Mouse (Mus musculus) limb, embryonic 10.5 days (tissue): ENCODE data around the gene Casc4. TPM values are rescaled to one million over a fixed set of nuclear protein-coding genes. Genes with fewer than 3 reads are reported as not detected.
"Not testable (repeated sequence)": the region's sequence is repeated elsewhere in the genome, so short reads cannot be mapped to it uniquely, and the experiment has no call there.

ENCODE experiments used
- DNase-seq: peaks from one replicate; pipeline ENCODE4 v3.0.0-alpha.2; 2017; ENCODE audit warnings: low spot score
- H3K27ac ChIP-seq: fragments of 300-500 bp; sonication (generic); 2 replicates; pipeline ENCODE4 v1.5.1; 2016; ENCODE audit warnings: mild to moderate bottlenecking
- H3K27me3 ChIP-seq: fragments of 300-500 bp; sonication (generic); 2 replicates; pipeline ENCODE4 v1.6.1; 2016; ENCODE audit warnings: low read depth, mild to moderate bottlenecking; ENCODE audit not compliant: poor library complexity, severe bottlenecking
- H3K36me3 ChIP-seq: fragments of 300-500 bp; sonication (generic); 2 replicates; pipeline ENCODE4 v1.6.1; 2016; ENCODE audit warnings: mild to moderate bottlenecking, moderate library complexity
- H3K4me1 ChIP-seq: fragments of 300-500 bp; sonication (generic); 2 replicates; pipeline ENCODE4 v1.6.1; 2016
- H3K4me3 ChIP-seq: fragments of 300-500 bp; sonication (generic); 2 replicates; pipeline ENCODE4 v1.5.1; 2016; ENCODE audit warnings: mild to moderate bottlenecking, moderate library complexity
- H3K9me3 ChIP-seq: fragments of 300-500 bp; sonication (generic); replicated peaks from 2 replicates; pipeline ENCODE4 v1.6.1; 2016; ENCODE audit warnings: mild to moderate bottlenecking
- WGBS: fragments of 180-500 bp; shearing (Covaris S2); methylation state at CpG from one replicate; pipeline ENCODE4 v1.1.7; 2016; 5-methylcytosine and 5-hydroxymethylcytosine counted together
- polyA plus RNA-seq: library from polyadenylated mRNA; unstranded; fragments of >200 nt; fragmentation: Nextera tagmentation; extraction: Ambion mirVana; gene quantifications from 2 replicates; pipeline ENCODE4 v1.2.1, GENCODE M21; 2016

The Casc4 gene
- polyA plus RNA-seq, 1 experiment from 2014 or later = 17.7 TPM

DNA sequence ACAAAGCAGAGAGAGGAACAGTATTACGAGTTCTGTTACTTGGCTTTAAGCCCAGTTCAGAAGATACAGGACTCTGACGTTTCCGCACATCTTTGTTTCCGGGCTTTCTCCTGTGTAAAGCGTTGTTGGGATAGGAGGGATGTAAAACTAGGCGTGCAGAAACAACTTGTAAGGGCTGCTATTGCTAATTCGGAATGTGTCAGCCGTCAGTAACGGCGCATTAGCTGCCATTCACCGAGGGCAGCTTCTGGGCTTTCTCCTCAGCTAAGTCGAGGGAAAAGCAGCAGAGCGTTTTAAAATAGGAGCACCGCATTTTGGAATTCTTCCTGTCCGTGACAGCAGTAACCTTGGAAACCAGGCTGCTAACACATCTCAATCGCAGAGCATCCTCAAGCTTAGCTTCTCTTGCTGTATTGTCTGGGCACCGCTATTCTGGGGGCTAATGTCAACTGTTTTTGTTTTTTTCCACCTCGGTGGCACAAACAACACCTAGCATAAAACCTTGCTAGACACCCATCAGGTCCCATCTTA is 634 bp upstream of the Casc4 start:
- Histone ChIP-seq H3K4me3 (peak overlapping the region; percentile 87), H3K36me3 (peaks cover 7% of the 10 kb centered on the region), H3K9me3 (no peaks in the 10 kb centered on the region), H3K27ac (peak overlapping the region; percentile 91), H3K27me3 (no peaks in the 10 kb centered on the region), H3K4me1 (peaks cover 22% of the 10 kb centered on the region)
- no peak for DNase-seq
- 5% methylated on average over 18 of the region's 18 CpGs for WGBS

DNA sequence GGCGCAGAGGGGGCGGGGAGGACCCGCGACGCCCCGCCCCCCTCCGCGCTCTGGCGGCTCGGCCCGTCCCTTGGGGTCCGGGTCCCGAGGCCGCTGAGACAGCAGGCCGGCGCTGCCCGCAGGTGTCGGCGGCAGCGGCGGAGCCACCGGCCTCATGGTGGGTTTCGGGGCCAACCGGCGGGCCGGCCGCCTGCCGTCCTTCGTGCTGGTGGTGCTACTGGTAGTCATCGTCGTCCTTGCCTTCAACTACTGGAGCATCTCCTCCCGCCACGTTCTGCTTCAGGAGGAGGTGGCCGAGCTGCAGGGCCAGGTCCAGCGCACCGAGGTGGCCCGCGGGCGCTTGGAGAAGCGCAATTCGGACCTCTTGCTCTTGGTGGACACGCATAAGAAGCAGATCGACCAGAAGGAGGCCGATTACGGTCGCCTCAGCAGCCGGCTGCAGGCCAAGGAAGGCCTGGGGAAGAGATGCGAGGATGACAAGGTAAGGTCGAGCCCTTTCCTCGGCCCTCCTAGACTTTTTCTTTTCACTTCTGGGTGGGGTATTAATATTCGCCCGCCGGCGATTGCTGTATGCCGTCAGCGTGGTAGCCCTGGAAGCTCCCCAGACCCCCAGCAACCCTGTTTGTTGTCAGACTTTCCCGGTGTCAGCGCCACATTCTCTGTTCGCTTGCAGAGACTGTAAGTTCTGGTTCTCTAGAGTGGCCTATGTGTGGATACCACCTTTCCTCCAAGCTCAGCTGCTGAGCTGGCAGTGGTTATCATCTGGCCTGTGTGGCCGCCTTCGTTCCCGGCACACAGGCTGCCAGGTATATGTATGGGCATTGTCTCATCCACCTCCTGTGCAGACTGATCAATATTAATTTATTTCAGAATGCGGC is 520 bp downstream of the Casc4 start:
- 1% methylated on average over 59 of the region's 63 CpGs for WGBS
- Histone ChIP-seq H3K36me3 (peaks cover 7% of the 10 kb centered on the region), H3K9me3 (no peaks in the 10 kb centered on the region), H3K4me3 (peak overlapping the region; percentile 87), H3K27me3 (no peaks in the 10 kb centered on the region), H3K27ac (peak overlapping the region; percentile 91), H3K4me1 (peaks cover 22% of the 10 kb centered on the region)
- DNase-seq = no peak

DNA sequence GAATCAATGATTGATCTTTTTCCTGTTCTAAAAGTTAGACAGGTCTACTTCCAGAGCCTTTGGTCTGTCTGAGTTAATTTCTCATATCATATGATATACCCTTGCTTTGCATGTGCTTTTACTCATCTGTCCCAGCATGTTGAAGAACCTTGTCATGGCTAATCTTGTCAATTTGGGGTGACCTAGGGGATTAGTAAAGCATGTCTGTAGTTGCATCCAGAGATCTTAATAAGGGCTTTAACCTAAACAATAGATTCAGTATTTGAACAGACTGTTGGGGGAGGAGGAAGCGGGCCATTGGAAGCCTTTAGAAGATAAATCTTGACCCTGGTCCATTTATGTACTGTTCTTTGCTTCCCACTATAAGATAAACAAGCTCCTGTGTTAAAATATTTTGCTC is 12.7 kb downstream of the Casc4 start:
- peaks cover 4% of the 10 kb centered on the region; the same call in 1 of the 2 replicates for H3K36me3 ChIP-seq
- H3K27me3 ChIP-seq = no peaks in the 10 kb centered on the region
- H3K27ac ChIP-seq = no peak overlapping the region
- whole genome bisulfite sequencing = 93% methylated on average over 1 of the region's 1 CpGs
- DNase-seq = no peak
- no peaks in the 10 kb centered on the region for H3K9me3 ChIP-seq
- no peaks in the 10 kb centered on the region for H3K4me1 ChIP-seq
- H3K4me3 ChIP-seq = no peak overlapping the region

DNA sequence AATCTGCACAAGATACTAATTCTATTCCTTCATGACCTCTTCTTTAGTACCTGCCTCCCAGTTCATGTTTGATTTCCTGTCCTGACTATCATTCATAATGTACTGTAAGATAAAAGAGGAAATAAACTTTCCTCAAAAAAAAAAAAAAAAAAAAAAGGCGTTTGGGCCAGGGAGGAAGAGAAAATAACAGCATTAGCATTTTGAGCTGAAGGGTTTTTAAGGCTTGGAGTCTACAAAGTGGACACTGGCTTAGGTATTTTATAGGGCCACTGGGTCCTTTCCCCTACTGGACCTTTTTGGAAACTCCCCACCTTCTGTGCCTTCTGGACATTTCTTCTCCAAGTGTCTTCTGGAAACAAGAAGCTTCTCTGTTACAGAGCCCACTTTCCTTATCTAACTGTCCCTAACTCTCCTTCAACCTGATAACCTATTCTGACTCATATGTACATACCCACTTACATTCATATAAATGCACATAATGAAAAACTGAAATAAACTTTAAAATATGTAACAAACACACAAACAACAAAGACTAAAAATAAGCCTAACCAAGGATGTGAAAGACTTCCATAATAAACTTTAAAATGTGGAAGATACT is 18.8 kb downstream of the Casc4 start:
- Histone ChIP-seq H3K9me3 (no peaks in the 10 kb centered on the region), H3K4me3 (no peak overlapping the region), H3K27ac (no peak overlapping the region), H3K27me3 (no peaks in the 10 kb centered on the region), H3K36me3 (peaks cover 4% of the 10 kb centered on the region; the same call in 1 of the 2 replicates), H3K4me1 (no peaks in the 10 kb centered on the region)
- WGBS = 94% methylated on average over 1 of the region's 1 CpGs
- no peak for DNase-seq

DNA sequence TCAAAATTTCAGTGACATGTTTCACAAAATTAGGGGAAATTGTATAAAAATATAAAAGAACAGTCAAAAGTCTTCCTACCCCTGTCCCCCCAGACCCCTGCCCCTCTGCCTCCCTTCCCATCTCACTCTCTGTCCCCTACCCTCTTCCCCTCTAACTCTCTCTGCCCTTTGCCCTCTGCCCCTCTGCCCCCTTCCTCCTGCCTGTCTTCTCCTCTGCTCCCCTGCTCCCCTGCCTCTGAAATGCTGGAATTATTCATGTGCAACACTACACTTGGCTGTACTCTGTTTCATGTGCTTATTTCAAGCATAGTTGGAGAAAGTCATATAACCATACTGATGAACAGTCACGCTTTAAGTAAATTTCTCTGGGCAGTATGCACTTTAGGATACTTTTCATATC is 19.6 kb downstream of the Casc4 start:
- 96% methylated on average over 1 of the region's 1 CpGs for WGBS
- Histone ChIP-seq H3K27ac (no peak overlapping the region), H3K36me3 (no peaks in the 10 kb centered on the region), H3K4me1 (no peaks in the 10 kb centered on the region), H3K4me3 (no peak overlapping the region), H3K9me3 (no peaks in the 10 kb centered on the region), H3K27me3 (no peaks in the 10 kb centered on the region)
- DNase-seq = no peak

DNA sequence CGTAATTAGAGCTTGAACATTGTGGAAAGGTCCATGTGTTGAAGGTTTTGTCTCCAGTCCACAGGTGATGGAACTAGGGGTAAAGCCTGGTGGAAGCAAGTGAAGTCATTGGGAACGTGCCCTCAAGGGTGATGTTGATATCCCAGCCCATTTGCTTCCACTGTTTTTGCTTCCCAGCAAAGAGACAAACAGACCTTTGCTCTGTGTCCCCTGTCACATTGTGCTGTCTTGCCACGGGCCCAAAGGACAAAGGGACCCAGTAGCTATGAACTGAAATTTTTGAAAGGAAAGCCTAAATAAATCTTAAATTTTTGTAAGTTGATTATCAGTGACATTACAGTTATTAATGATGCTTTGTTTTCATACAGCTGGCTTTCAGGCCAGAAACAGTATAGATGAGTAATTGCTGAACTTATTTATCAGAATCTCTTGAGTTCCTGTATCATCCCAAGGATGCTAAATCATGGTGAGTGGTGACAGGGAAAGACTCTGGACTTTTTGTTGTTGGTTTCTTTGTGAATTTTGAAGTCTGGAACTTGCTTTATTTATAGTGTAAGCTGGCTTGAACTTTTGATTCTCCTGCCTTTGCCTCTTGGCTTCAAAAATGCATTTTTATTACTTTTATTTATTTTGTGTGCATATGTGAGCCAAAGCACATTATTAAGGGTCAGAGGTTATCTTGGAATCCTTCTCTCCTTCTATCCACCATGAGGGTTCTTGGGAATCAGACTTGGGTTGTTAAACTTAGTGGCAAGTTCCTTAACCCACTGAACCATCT is 22.1 kb downstream of the Casc4 start:
- 89% methylated on average over 3 of the region's 3 CpGs for WGBS
- H3K9me3 ChIP-seq = no peaks in the 10 kb centered on the region

DNA sequence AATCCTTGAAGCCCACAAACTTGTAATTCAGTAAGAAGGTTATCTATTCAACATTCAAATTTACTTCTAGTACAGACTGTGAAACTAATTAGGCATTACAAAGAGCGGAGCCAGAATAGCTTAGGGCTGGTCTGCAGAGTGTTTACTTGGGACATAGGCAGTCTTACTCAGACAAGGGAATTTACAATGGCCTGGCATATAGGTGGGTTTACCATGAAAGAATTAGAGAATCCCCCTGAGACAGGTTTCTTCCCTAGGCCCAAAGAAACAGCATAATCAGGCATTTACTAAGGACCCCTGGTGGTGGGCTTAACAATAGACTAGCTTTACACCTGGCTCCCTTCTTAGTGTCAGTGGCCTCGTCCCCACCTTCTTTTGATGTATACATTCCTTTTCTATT is 28.5 kb downstream of the Casc4 start:
- Histone ChIP-seq H3K27ac (no peak overlapping the region), H3K27me3 (no peaks in the 10 kb centered on the region), H3K36me3 (no peaks in the 10 kb centered on the region), H3K9me3 (no peaks in the 10 kb centered on the region), H3K4me1 (no peaks in the 10 kb centered on the region), H3K4me3 (no peak overlapping the region)
- WGBS = 93% methylated on average over 2 of the region's 2 CpGs
- no peak for DNase-seq

More for the DNA sequence above, 22.1 kb downstream of the Casc4 start:
- Histone ChIP-seq H3K27ac (no peak overlapping the region), H3K36me3 (no peaks in the 10 kb centered on the region), H3K4me3 (no peak overlapping the region), H3K4me1 (no peaks in the 10 kb centered on the region), H3K27me3 (no peaks in the 10 kb centered on the region)
- no peak for DNase-seq

DNA sequence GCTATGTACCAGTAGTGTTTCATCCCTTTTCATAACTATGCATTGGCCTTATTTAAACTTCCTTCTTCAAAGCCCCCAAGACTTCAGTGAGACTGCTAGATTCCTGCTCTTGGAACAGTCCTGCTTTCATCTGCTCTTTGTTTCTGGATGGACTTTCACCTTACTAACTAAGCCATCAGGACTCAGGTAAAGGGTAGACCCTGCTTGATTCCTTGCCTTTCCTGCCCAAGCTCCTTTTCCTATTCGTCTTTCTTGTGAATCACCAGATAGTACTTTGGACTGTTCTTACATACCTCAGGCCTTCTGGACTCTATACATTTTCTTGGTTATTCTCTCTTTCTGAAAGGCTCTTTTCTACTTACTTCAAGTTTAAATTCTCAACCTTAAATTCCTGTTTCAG is 30.1 kb downstream of the Casc4 start:
- no peak overlapping the region for H3K4me3 ChIP-seq
- no peaks in the 10 kb centered on the region for H3K4me1 ChIP-seq
- H3K27me3 ChIP-seq = no peaks in the 10 kb centered on the region
- no peak overlapping the region for H3K27ac ChIP-seq
- H3K9me3 ChIP-seq = no peaks in the 10 kb centered on the region
- H3K36me3 ChIP-seq = 0 out of 2 replicates have a peak, but pooled peaks cover 6% of the 10 kb centered on the region
- WGBS = 90% methylated on average over 1 of the region's 1 CpGs
- DNase-seq = no peak

DNA sequence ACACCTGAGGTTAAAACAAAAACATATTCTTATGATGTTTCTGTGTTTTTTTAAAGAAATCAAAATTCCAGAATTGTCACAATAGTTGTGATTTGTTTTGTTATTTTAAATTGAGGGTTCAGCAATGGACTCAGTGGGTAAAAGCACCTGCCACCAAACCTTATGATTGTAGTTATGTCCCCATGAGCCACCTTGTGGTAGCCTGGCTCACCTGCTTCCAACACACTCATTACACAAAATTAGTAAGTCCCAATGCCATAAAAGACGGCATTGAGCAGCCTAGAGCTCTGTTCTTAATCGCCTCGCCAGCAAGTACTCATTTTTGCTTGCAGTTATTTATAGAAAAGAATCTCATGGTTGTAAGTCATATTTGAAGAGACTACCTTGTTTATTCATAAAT is 43.2 kb downstream of the Casc4 start:
- 86% methylated on average over 3 of the region's 3 CpGs for WGBS
- no peak overlapping the region for H3K27ac ChIP-seq
- no peak overlapping the region for H3K4me3 ChIP-seq
- H3K4me1 ChIP-seq = no peaks in the 10 kb centered on the region
- H3K9me3 ChIP-seq = no peaks in the 10 kb centered on the region
- DNase-seq = no peak
- H3K36me3 ChIP-seq = peaks cover 53% of the 10 kb centered on the region
- no peaks in the 10 kb centered on the region for H3K27me3 ChIP-seq

DNA sequence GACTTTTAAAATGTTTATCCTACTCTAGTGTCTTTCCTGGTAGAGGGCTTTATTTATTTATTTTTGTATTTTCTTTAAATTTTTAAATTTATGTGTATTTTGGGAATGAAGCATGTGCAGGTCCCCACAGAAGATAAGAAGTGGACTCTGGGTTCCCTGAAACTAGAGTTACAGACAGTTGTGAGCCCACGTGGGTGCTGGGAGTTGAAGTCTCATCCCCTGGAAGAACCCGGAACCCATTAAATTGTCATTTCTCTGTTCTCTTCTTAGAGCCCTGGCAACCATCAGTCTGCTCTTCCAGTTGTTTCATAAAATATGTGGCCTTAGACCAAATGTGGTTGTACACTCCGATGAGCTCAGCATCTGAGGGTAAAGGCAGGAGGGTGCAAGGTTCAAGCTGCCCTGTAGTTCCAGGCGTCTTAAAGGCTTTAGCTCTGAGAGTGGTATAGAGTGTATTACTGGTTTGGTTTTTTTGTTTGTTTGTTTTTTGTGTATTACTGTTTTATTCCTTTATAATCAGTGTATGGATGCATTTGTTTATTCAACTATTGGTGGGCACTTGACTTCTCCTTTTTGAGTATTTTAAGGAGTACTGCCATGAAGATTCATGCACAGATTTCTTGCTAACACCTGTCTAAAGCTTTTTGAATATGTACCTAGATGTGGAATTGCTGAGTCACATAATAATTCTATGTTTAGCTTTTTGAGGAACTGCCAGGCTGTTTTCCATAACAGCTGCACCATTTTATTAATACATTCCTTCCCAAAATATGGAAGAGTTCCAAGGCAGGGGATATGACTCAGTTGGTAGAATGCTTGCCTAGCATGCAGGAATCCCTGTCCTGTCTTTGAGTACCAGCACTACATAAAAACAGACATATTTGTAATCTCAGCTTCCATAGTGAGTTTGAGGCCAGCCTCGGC is 49.5 kb downstream of the Casc4 start:
- Histone ChIP-seq H3K4me1 (no peaks in the 10 kb centered on the region), H3K36me3 (peaks cover 22% of the 10 kb centered on the region), H3K27ac (no peak overlapping the region), H3K4me3 (no peak overlapping the region), H3K9me3 (no peaks in the 10 kb centered on the region), H3K27me3 (no peaks in the 10 kb centered on the region)
- 93% methylated on average over 5 of the region's 5 CpGs for WGBS
- DNase-seq = no peak

DNA sequence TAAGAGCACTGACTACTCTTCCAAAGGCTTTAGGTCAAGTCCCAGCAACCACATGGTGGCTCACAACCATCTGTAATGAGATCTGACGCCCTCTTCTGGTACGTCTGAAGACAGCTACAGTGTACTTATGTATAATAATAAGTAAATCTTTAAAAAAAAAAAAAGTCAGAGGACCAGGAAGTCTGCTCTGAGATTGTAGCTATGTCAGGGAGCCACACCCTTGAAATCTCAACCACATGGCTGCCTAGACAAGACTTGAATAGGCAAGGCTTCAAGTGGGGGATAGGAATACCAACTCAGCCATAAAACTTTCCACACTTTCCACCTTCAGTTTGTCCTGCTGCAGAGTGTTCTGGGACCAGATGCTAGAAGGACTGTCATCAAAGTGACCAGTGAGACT is 70.9 kb downstream of the Casc4 start:
- WGBS = 89% methylated on average over 2 of the region's 2 CpGs
- not testable (repeated sequence) for H3K27me3 ChIP-seq, H3K9me3 ChIP-seq, H3K27ac ChIP-seq, DNase-seq, H3K4me1 ChIP-seq, H3K4me3 ChIP-seq
- H3K36me3 ChIP-seq = peaks cover 14% of the 10 kb centered on the region

DNA sequence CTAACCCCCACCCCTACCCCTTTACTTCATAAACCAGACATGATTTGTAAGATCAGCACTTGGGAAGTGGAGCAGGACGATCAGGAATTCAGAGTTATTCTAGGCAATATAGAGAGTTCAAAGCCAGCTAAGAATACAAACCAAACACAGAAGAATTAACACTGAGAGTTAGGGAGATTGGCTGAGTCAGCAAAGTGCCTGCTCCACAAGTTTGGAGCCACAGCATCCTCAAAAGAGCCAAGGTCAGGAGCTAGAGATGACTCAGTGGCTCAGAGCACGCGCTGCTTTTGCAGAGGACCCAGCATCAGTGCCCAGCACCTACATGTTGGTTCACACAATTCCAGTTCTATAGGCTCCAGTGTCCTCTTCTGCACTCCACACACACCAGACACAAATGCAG is 76.6 kb downstream of the Casc4 start:
- Histone ChIP-seq H3K36me3 (no peaks in the 10 kb centered on the region), H3K9me3 (no peaks in the 10 kb centered on the region), H3K4me1 (no peaks in the 10 kb centered on the region), H3K4me3 (no peak overlapping the region), H3K27me3 (no peaks in the 10 kb centered on the region), H3K27ac (no peak overlapping the region)
- WGBS = 83% methylated on average over 3 of the region's 3 CpGs
- no peak for DNase-seq
